Mouse (Mus musculus) liver, embryonic 16.5 days (tissue): ENCODE measurements around the gene Csrp3. TPM values are rescaled to one million over a fixed set of nuclear protein-coding genes. Genes with fewer than 3 reads are reported as not detected.
A peak's percentile ranks its signal among the peaks of the same experiment; 100 is the strongest.

Experiments
- ATAC-seq: fragments of 200-750 bp; cut with Nextera tagmentation; 2 replicates; pipeline ENCODE4 v1.8.0; 2017; ENCODE audit warnings: low read depth, mild to moderate bottlenecking, moderate number of reproducible peaks, moderate library complexity
- H3K27ac ChIP-seq: fragments of 300-500 bp; sonication (generic); 2 replicates; pipeline ENCODE4 v1.5.1; 2014; ENCODE audit warnings: mild to moderate bottlenecking, low read length
- H3K27me3 ChIP-seq: fragments of 300-500 bp; sonication (generic); 2 replicates; pipeline ENCODE4 v1.6.1; 2014; ENCODE audit warnings: low read depth, low read length, mixed read lengths; ENCODE audit not compliant: control insufficient read depth, insufficient read depth
- H3K36me3 ChIP-seq: fragments of 300-500 bp; sonication (generic); 2 replicates; pipeline ENCODE4 v1.6.1; 2014; ENCODE audit warnings: mild to moderate bottlenecking; ENCODE audit not compliant: control insufficient read depth, insufficient read depth
- H3K4me1 ChIP-seq: fragments of 300-500 bp; sonication (generic); 2 replicates; pipeline ENCODE4 v1.6.1; 2014; ENCODE audit warnings: low read depth, low read length, mixed read lengths; ENCODE audit not compliant: control insufficient read depth
- H3K4me2 ChIP-seq: fragments of 300-500 bp; sonication (generic); 2 replicates; pipeline ENCODE4 v1.6.1; 2014; ENCODE audit warnings: low read depth, low read length, mixed read lengths
- H3K4me3 ChIP-seq: fragments of 300-500 bp; sonication (generic); 2 replicates; pipeline ENCODE4 v1.5.1; 2014; ENCODE audit warnings: low read depth, mild to moderate bottlenecking, low read length
- H3K9ac ChIP-seq: fragments of 300-500 bp; sonication (generic); 2 replicates; pipeline ENCODE4 v1.6.1; 2014; ENCODE audit warnings: low read depth, low read length
- H3K9me3 ChIP-seq: fragments of 300-500 bp; sonication (generic); replicated peaks from 2 replicates; pipeline ENCODE4 v1.6.1; 2016; ENCODE audit warnings: low read length; ENCODE audit not compliant: control insufficient read depth
- WGBS: fragments of 180-500 bp; shearing (Covaris S2); extraction: QIAGEN DNeasy Blood & Tissue Kit; methylation state at CpG from one replicate; pipeline ENCODE4 v1.1.7; 2014; ENCODE audit not compliant: insufficient replicate concordance; 5-methylcytosine and 5-hydroxymethylcytosine counted together
- polyA plus RNA-seq: library from polyadenylated mRNA; unstranded; fragments of >200 nt; fragmentation: Nextera tagmentation; extraction: Ambion mirVana; gene quantifications from 2 replicates; pipeline ENCODE4 v1.2.1, GENCODE M21; 2015

Csrp3 gene
- polyA plus RNA-seq: 3.0 and 7.2 TPM in 2 replicates

GRCm38 (mm10) chr7:48847820-48848650 is at the start of gene Csrp3:
Csrp3 (minus strand) TSS chr7:48848033.
- no peaks in the 10 kb centered on the region for H3K36me3 ChIP-seq
- no peaks in the 10 kb centered on the region for H3K27me3 ChIP-seq
- no peaks in the 10 kb centered on the region for H3K9me3 ChIP-seq
- no peak within 1 kb of the TSS for H3K27ac ChIP-seq
- H3K4me3 ChIP-seq: no peak within 1 kb of the TSS
- WGBS: 55% methylated on average over 11 of the region's 11 CpGs
- peaks cover 3% of the 10 kb centered on the region; the same call in 1 of the 2 replicates for H3K4me1 ChIP-seq
- no peak for ATAC-seq
- no peak within 1 kb of the TSS for H3K9ac ChIP-seq
- no peak within 1 kb of the TSS for H3K4me2 ChIP-seq

DNA sequence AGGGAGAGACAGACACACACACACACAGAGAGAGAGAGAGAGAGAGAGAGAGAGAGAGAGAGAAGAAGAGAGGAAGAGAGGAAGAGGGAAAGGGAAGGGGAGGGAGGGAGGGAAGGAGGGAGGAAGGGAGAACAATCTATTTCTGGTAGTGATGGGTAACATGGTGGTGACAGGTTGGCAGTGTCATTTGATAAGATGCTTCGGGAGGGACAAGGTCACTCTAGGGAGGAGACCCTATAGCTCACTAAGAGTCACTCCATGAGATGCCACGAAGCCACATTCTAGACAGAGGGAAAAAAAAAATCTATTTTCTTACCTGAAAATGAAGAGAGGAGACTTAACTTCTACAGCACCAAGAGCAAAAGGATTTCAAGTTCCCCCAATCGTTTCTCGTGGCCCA is 48.2 kb upstream of the Csrp3 start:
- 58% methylated on average over 4 of the region's 4 CpGs for WGBS
- no peak for ATAC-seq
- H3K4me3 ChIP-seq: no peak overlapping the region

DNA sequence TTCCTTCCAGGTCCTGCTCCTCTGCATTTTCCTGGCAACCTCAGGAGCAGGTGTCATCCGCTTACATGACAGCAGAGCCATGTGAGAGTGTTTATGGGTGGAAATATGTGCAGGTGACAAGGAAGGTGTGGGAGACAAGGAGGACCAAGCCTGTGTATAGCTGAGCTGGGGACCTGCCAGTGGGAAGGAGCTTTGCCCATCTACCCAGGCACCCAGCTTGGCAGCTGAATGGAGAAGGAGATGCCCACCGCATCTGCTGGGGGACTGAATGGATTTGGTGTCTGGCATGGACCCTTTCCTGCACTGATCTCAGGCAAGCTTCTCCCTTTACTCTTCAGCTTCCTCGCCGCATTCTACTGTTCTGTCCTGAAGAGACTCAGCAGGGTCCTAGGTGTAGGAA is 47.6 kb upstream of the Csrp3 start:
- WGBS: 69% methylated on average over 4 of the region's 4 CpGs
- Histone ChIP-seq H3K27me3 (peaks cover 6% of the 10 kb centered on the region), H3K4me2 (no peak overlapping the region)

More for the DNA sequence above, 48.2 kb upstream of the Csrp3 start:
- Histone ChIP-seq H3K36me3 (no peaks in the 10 kb centered on the region), H3K4me1 (no peaks in the 10 kb centered on the region), H3K9ac (no peak overlapping the region), H3K4me2 (no peak overlapping the region), H3K27me3 (peaks cover 6% of the 10 kb centered on the region), H3K9me3 (no peaks in the 10 kb centered on the region), H3K27ac (no peak overlapping the region)

DNA sequence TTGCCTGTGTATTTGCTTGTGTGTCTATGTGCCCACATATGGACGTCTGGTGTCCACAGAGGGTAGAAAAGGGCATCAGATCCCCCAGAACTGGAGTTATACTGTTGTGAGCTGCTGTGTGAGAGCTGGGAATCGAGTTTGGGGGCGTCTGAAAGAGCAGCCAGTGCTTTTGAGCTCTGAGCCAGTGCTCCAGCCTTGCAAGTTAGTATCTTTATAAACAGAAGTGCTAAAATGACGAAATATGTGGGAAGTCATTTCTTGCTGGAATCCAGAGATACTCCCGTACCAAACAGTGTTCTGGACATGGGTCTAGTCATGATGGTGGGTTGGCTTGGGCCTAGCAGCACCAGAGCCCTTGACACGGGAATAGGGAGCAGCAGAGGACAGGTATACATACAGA is 46.9 kb upstream of the Csrp3 start:
- H3K4me3 ChIP-seq: no peak overlapping the region
- no peaks in the 10 kb centered on the region for H3K4me1 ChIP-seq
- no peaks in the 10 kb centered on the region for H3K9me3 ChIP-seq
- H3K9ac ChIP-seq: no peak overlapping the region
- H3K27ac ChIP-seq: no peak overlapping the region
- H3K27me3 ChIP-seq: peaks cover 6% of the 10 kb centered on the region
- ATAC-seq: no peak
- WGBS: 42% methylated on average over 6 of the region's 6 CpGs
- no peak overlapping the region for H3K4me2 ChIP-seq
- H3K36me3 ChIP-seq: no peaks in the 10 kb centered on the region

More for the DNA sequence above, 47.6 kb upstream of the Csrp3 start:
- Histone ChIP-seq H3K4me3 (no peak overlapping the region), H3K36me3 (no peaks in the 10 kb centered on the region), H3K27ac (no peak overlapping the region), H3K4me1 (no peaks in the 10 kb centered on the region), H3K9ac (no peak overlapping the region), H3K9me3 (no peaks in the 10 kb centered on the region)
- no peak for ATAC-seq

DNA sequence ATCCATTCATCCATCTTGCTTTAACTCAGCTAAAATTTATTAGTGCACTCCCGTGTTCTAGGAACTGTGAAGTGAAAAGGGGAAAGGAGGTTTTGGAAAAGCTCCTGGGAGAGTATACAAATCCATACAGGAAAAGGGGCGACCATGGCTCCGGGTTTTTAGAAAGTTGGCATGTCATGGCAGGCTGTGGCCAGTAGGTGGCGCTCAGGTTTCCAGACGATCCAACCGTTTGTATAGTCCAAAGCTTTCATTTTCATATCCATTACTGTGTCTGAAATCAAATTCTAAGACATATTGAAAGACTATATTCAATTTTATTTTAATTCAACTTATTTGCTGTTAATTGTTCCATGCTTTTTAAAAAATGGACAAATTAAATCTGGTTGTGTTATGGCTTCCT is 46.3 kb upstream of the Csrp3 start:
- no peak overlapping the region for H3K4me2 ChIP-seq
- H3K36me3 ChIP-seq: no peaks in the 10 kb centered on the region
- no peaks in the 10 kb centered on the region for H3K4me1 ChIP-seq
- H3K4me3 ChIP-seq: no peak overlapping the region
- under 1% methylated on average over 6 of the region's 6 CpGs for WGBS
- H3K9me3 ChIP-seq: no peaks in the 10 kb centered on the region
- peaks cover 4% of the 10 kb centered on the region for H3K27me3 ChIP-seq
- no peak for ATAC-seq
- no peak overlapping the region for H3K9ac ChIP-seq
- no peak overlapping the region for H3K27ac ChIP-seq

DNA sequence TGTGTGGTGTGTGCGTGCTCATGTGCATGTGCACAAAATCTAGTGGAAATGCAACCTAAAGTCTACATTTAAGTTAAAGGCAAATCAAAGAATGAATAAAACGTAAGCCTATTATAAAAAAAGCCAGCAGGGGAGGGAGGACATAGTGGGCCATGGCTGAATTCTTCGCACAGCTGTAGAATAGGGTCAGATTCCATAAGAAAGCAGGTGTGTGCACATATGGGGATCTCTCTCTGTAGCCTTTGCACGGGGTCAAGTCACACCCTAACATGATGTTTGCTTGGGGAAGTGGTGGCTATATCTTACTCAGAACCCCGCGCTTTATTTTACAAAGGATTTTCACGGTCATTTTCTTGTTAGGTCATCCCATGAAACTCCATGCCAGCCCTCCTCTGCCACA is 45.3 kb upstream of the Csrp3 start:
- no peak for ATAC-seq

GRCm38 (mm10) chr7:48891029-48891428 is 43.2 kb upstream of the Csrp3 start:
- no peak for ATAC-seq
- H3K27ac ChIP-seq: no peak overlapping the region
- WGBS: 64% methylated on average over 5 of the region's 5 CpGs

More for the DNA sequence above, 45.3 kb upstream of the Csrp3 start:
- Histone ChIP-seq H3K27ac (no peak overlapping the region), H3K36me3 (no peaks in the 10 kb centered on the region), H3K4me3 (no peak overlapping the region), H3K9me3 (no peaks in the 10 kb centered on the region), H3K4me2 (no peak overlapping the region), H3K4me1 (no peaks in the 10 kb centered on the region), H3K27me3 (no peaks in the 10 kb centered on the region), H3K9ac (no peak overlapping the region)
- 66% methylated on average over 7 of the region's 7 CpGs for WGBS

GRCm38 (mm10) chr7:48888751-48889150 is 40.9 kb upstream of the Csrp3 start:
- H3K36me3 ChIP-seq: no peaks in the 10 kb centered on the region
- peaks cover 2% of the 10 kb centered on the region; the same call in 1 of the 2 replicates for H3K27me3 ChIP-seq
- 45% methylated on average over 2 of the region's 2 CpGs for WGBS
- peak; percentile 48 for ATAC-seq
- no peak overlapping the region for H3K4me2 ChIP-seq
- H3K4me3 ChIP-seq: no peak overlapping the region
- no peaks in the 10 kb centered on the region for H3K4me1 ChIP-seq
- no peak overlapping the region for H3K9ac ChIP-seq
- no peak overlapping the region for H3K27ac ChIP-seq
- no peaks in the 10 kb centered on the region for H3K9me3 ChIP-seq

More at GRCm38 (mm10) chr7:48891029-48891428, 43.2 kb upstream of the Csrp3 start:
- H3K4me2 ChIP-seq: no peak overlapping the region
- H3K9ac ChIP-seq: no peak overlapping the region
- no peaks in the 10 kb centered on the region for H3K4me1 ChIP-seq
- H3K27me3 ChIP-seq: no peaks in the 10 kb centered on the region
- no peaks in the 10 kb centered on the region for H3K36me3 ChIP-seq
- no peak overlapping the region for H3K4me3 ChIP-seq
- no peaks in the 10 kb centered on the region for H3K9me3 ChIP-seq

- WGBS: 31% methylated on average over 8 of the region's 8 CpGs
Measured at GRCm38 (mm10) chr7:48887973-48888372, 40.1 kb upstream of the Csrp3 start.

More at GRCm38 (mm10) chr7:48887973-48888372, 40.1 kb upstream of the Csrp3 start:
- H3K4me3 ChIP-seq: no peak overlapping the region
- H3K4me2 ChIP-seq: no peak overlapping the region
- peaks cover 4% of the 10 kb centered on the region; the same call in 1 of the 2 replicates for H3K27me3 ChIP-seq
- no peak overlapping the region for H3K9ac ChIP-seq
- ATAC-seq: no peak
- H3K4me1 ChIP-seq: no peaks in the 10 kb centered on the region; the same call in 1 of the 2 replicates
- H3K36me3 ChIP-seq: no peaks in the 10 kb centered on the region
- no peak overlapping the region for H3K27ac ChIP-seq
- no peaks in the 10 kb centered on the region for H3K9me3 ChIP-seq
